Mouse (Mus musculus): Measurements from ENCODE around the gene Gm29666.
A peak's percentile ranks its signal among the peaks of the same experiment; 100 is the strongest.

DNA sequence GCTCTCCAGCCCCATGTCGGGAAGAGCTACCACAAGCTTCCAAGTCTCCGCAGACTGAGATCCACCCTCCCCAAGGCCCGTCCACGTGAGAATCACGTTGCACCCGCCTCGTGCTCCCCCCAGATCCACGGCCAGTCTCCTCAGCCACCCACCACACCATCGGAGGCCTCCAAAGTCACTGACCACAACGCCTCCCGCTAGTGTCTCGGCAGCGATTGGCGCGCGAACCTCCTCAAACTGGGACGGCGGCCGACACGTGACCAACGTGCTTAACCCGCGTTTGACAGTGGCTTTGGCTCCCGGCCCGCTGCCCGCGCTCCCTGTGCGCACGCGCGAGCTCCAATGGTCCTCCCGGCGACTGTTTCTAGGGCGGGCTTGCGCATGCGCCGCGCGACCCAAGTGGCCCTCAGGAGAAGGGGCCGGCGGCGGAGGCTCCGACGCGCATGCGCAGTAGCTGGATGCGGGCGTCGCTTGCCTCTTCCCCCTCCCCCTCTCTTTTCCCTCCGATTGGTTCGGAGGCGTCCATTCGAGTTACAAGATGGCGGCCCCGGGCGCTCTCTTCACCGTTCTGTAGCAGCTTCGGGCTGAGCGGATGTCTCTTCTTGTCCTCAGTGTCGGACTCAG is 3.2 kb upstream of the Gm29666 start, which contains the start of gene Nup50:
- no peak for TF ChIP-seq CTCF (conservative IDR thresholded peaks at IDR 0.05; ENCODE audit: insufficient read depth, insufficient read length, low read depth, low read length)
- peak; percentile 64 for TF ChIP-seq POLR2A (IDR thresholded peaks at IDR 0.05; ENCODE audit: low read depth, low read length)
